Mouse (Mus musculus) limb, embryonic 12.5 days (tissue): Measurements from ENCODE around the gene Foxo3. TPM values are rescaled to one million over a fixed set of nuclear protein-coding genes. Genes with fewer than 3 reads are reported as not detected.

Experiments
- ATAC-seq: fragments of 200-750 bp; cut with Nextera tagmentation; 2 replicates; pipeline ENCODE4 v1.8.0; 2017; ENCODE audit warnings: low read depth, moderate TSS enrichment; ENCODE audit not compliant: insufficient number of reproducible peaks, insufficient read depth, low FRiP score, low TSS enrichment
- H3K27ac ChIP-seq: fragments of 300-500 bp; sonication (generic); 2 replicates; pipeline ENCODE4 v1.5.1; 2016; ENCODE audit warnings: mild to moderate bottlenecking, moderate library complexity
- H3K27me3 ChIP-seq: fragments of 300-500 bp; sonication (generic); 2 replicates; pipeline ENCODE4 v1.6.1; 2016; ENCODE audit warnings: mild to moderate bottlenecking, moderate library complexity
- H3K36me3 ChIP-seq: fragments of 300-500 bp; sonication (generic); 2 replicates; pipeline ENCODE4 v1.6.1; 2016; ENCODE audit warnings: mild to moderate bottlenecking, moderate library complexity
- H3K4me1 ChIP-seq: fragments of 300-500 bp; sonication (generic); replicated peaks from 2 replicates; pipeline ENCODE4 v1.6.1; 2016
- H3K4me2 ChIP-seq: fragments of 300-500 bp; sonication (generic); 2 replicates; pipeline ENCODE4 v1.6.1; 2016; ENCODE audit warnings: mild to moderate bottlenecking, moderate library complexity
- H3K4me3 ChIP-seq: fragments of 300-500 bp; sonication (generic); replicated peaks from 2 replicates; pipeline ENCODE4 v1.5.1; 2016; ENCODE audit warnings: mild to moderate bottlenecking
- H3K9ac ChIP-seq: fragments of 300-500 bp; sonication (generic); replicated peaks from 2 replicates; pipeline ENCODE4 v1.6.1; 2016; ENCODE audit warnings: mild to moderate bottlenecking, moderate library complexity
- H3K9me3 ChIP-seq: fragments of 300-500 bp; sonication (generic); 2 replicates; pipeline ENCODE4 v1.6.1; 2016; ENCODE audit warnings: mild to moderate bottlenecking, moderate library complexity
- WGBS: fragments of 180-500 bp; shearing (Covaris S2); methylation state at CpG from one replicate; pipeline ENCODE4 v1.1.7; 2016; 5-methylcytosine and 5-hydroxymethylcytosine counted together
- polyA plus RNA-seq: library from polyadenylated mRNA; unstranded; fragments of >200 nt; fragmentation: Nextera tagmentation; extraction: Ambion mirVana; gene quantifications from 2 replicates; pipeline ENCODE4 v1.2.1, GENCODE M21; 2016

The Foxo3 gene
- polyA plus RNA-seq, 1 experiment from 2014 or later = 6.3 TPM

DNA sequence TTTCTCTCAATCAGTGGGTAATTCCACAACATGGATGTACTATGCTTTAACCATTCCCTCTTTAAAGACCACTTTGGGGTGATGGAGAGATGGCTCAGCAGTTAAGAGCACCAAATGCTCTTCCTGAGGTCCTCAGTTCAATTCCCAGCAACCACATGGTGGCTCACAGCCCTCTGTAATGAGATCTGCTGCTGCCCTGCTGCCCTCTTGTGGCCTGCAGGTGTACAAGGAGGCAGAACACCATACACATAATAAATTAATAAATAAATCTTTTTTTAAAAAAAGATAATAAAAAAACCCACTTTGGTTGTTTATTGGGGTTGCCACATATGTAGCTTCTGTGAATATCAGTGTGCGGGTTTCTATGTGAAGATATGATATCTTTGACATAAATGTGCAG lies 21.4 kb upstream of the Foxo3 start:
- H3K9me3 ChIP-seq = no peaks in the 10 kb centered on the region
- WGBS = 84% methylated on average over 1 of the region's 1 CpGs
- no peak overlapping the region for H3K27ac ChIP-seq
- peaks cover 4% of the 10 kb centered on the region for H3K4me1 ChIP-seq
- no peaks in the 10 kb centered on the region for H3K27me3 ChIP-seq
- no peak overlapping the region for H3K4me2 ChIP-seq
- H3K9ac ChIP-seq = no peak overlapping the region
- no peak overlapping the region for H3K4me3 ChIP-seq
- H3K36me3 ChIP-seq = no peaks in the 10 kb centered on the region
- no peak for ATAC-seq

DNA sequence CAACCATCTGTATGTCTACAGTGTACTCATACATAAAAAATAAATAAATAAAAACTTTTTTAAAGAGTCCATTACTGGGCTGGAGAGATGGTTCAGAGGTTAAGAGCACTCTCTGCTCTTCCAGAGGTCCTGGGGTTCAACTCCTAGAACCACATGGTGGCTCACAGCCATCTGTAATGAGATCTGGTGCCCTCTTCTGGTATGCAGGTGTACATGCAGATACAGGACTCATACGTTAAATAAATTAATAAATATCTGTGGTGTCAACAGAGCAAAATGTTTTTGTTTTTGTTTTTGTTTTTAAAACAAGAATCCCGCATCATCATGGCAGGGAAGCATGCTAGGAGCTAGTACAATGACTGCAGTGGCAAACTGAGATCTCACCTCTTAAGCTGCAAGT lies 20.6 kb upstream of the Foxo3 start:
- no peaks in the 10 kb centered on the region for H3K27me3 ChIP-seq
- H3K9ac ChIP-seq = no peak overlapping the region
- peaks cover 4% of the 10 kb centered on the region for H3K4me1 ChIP-seq
- no peak overlapping the region for H3K4me3 ChIP-seq
- no peaks in the 10 kb centered on the region for H3K36me3 ChIP-seq
- no peak overlapping the region for H3K27ac ChIP-seq
- no peak overlapping the region for H3K4me2 ChIP-seq
- 84% methylated on average over 2 of the region's 2 CpGs for WGBS
- no peak for ATAC-seq
- H3K9me3 ChIP-seq = no peaks in the 10 kb centered on the region

DNA sequence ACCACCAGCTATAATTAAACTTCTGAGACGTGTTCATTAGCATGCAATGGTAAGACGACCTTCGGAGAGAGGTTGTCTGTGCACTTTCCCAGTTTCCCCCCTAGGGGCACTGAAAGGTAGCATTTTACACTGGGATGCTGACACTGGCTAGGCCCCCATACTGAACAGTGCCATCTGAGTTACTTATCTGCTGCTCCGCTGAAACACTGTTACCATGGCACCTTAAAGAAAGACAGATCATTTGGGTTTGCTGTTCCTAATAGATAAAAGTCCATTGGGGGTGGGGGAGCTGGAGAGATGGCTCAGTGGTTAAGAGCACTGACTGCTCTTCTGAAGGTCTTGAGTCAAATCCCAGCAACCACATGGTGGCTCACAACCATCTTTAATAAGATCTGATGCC lies 20.0 kb upstream of the Foxo3 start:
- Histone ChIP-seq H3K27ac (no peak overlapping the region), H3K4me1 (peaks cover 4% of the 10 kb centered on the region), H3K9ac (no peak overlapping the region), H3K4me2 (no peak overlapping the region), H3K4me3 (no peak overlapping the region), H3K9me3 (no peaks in the 10 kb centered on the region), H3K36me3 (no peaks in the 10 kb centered on the region), H3K27me3 (no peaks in the 10 kb centered on the region)
- no peak for ATAC-seq
- 49% methylated on average over 4 of the region's 4 CpGs for WGBS

GRCm38 (mm10) chr10:42295028-42295427 lies 18.5 kb upstream of the Foxo3 start:
- Histone ChIP-seq H3K4me1 (peaks cover 1% of the 10 kb centered on the region), H3K27me3 (no peaks in the 10 kb centered on the region), H3K36me3 (no peaks in the 10 kb centered on the region), H3K27ac (no peak overlapping the region), H3K9ac (no peak overlapping the region), H3K9me3 (no peaks in the 10 kb centered on the region), H3K4me2 (no peak overlapping the region), H3K4me3 (no peak overlapping the region)
- WGBS = 3% methylated on average over 1 of the region's 1 CpGs
- no peak for ATAC-seq

DNA sequence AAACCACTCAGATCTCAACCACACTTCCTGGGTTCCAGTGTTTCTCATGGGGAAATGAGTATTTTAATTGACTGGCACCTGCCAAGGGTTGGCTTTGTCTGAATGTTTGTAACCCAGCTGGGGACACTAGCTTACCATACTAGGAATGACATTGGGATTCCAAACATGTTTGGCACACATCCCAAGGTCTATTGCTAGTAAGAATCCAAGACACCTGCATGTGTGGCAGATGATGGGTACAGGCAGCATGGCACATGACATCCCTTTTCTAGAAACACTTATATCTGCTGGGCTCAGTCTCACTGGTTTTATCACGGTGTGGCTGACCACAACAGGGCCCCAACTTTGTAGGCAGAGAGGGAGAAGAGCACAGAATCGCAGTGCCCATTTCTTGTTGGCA lies 17.8 kb upstream of the Foxo3 start:
- Histone ChIP-seq H3K27ac (no peak overlapping the region), H3K9ac (no peak overlapping the region), H3K9me3 (no peaks in the 10 kb centered on the region), H3K4me2 (no peak overlapping the region), H3K4me3 (no peak overlapping the region), H3K27me3 (no peaks in the 10 kb centered on the region), H3K36me3 (no peaks in the 10 kb centered on the region), H3K4me1 (no peaks in the 10 kb centered on the region)
- ATAC-seq = no peak
- 64% methylated on average over 2 of the region's 2 CpGs for WGBS

- Histone ChIP-seq H3K9ac (no peak overlapping the region), H3K4me1 (no peaks in the 10 kb centered on the region), H3K4me3 (no peak overlapping the region), H3K36me3 (no peaks in the 10 kb centered on the region), H3K4me2 (no peak overlapping the region), H3K27ac (no peak overlapping the region), H3K9me3 (no peaks in the 10 kb centered on the region), H3K27me3 (no peaks in the 10 kb centered on the region)
- ATAC-seq = no peak
- 74% methylated on average over 4 of the region's 4 CpGs for WGBS
Measured at GRCm38 (mm10) chr10:42293877-42294276, 17.3 kb upstream of the Foxo3 start.

DNA sequence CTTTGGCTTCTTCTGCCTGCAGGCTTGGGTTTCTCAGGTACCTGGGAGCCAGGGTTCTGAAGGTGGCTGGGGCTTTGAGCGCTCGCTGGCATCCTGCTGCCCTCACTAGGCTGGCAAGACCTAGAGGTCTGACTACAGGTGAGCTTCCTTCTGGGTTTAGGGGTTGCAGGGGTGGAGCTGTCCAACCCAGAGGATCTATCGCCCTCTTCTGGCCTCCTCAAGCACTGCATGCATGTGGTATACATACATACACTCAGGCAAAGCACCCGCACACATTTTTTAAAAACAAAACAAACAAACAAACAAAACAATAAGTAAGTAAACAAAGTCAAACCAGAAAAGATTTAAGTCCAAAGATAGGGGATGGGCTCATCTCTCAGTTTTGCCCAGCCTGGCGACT lies 14.8 kb upstream of the Foxo3 start:
- 66% methylated on average over 5 of the region's 5 CpGs for WGBS
- Histone ChIP-seq H3K9me3 (peaks cover 4% of the 10 kb centered on the region), H3K9ac (no peak overlapping the region), H3K4me2 (no peak overlapping the region), H3K27ac (no peak overlapping the region), H3K4me3 (no peak overlapping the region), H3K36me3 (no peaks in the 10 kb centered on the region), H3K4me1 (no peaks in the 10 kb centered on the region), H3K27me3 (no peaks in the 10 kb centered on the region)
- ATAC-seq = peak; percentile 56; the same call in 1 of the 2 replicates

GRCm38 (mm10) chr10:42287666-42288065 lies 11.1 kb upstream of the Foxo3 start:
- no peak overlapping the region for H3K9ac ChIP-seq
- no peak overlapping the region for H3K4me3 ChIP-seq
- no peaks in the 10 kb centered on the region for H3K4me1 ChIP-seq
- no peak for ATAC-seq
- peaks cover 19% of the 10 kb centered on the region for H3K9me3 ChIP-seq
- WGBS = 81% methylated on average over 1 of the region's 1 CpGs
- H3K4me2 ChIP-seq = no peak overlapping the region
- no peak overlapping the region for H3K27ac ChIP-seq
- H3K27me3 ChIP-seq = no peaks in the 10 kb centered on the region
- no peaks in the 10 kb centered on the region for H3K36me3 ChIP-seq

GRCm38 (mm10) chr10:42278307-42278850 lies 1.8 kb upstream of the Foxo3 start:
- WGBS = 1% methylated on average over 38 of the region's 38 CpGs
- Histone ChIP-seq H3K4me3 (peak overlapping the region; percentile 82), H3K27ac (peak overlapping the region; percentile 97), H3K27me3 (peaks cover 18% of the 10 kb centered on the region), H3K4me1 (peaks cover 26% of the 10 kb centered on the region), H3K9me3 (no peaks in the 10 kb centered on the region), H3K4me2 (peak overlapping the region; percentile 96), H3K9ac (peak overlapping the region; percentile 67), H3K36me3 (no peaks in the 10 kb centered on the region)
- peak; percentile 8 for ATAC-seq

DNA sequence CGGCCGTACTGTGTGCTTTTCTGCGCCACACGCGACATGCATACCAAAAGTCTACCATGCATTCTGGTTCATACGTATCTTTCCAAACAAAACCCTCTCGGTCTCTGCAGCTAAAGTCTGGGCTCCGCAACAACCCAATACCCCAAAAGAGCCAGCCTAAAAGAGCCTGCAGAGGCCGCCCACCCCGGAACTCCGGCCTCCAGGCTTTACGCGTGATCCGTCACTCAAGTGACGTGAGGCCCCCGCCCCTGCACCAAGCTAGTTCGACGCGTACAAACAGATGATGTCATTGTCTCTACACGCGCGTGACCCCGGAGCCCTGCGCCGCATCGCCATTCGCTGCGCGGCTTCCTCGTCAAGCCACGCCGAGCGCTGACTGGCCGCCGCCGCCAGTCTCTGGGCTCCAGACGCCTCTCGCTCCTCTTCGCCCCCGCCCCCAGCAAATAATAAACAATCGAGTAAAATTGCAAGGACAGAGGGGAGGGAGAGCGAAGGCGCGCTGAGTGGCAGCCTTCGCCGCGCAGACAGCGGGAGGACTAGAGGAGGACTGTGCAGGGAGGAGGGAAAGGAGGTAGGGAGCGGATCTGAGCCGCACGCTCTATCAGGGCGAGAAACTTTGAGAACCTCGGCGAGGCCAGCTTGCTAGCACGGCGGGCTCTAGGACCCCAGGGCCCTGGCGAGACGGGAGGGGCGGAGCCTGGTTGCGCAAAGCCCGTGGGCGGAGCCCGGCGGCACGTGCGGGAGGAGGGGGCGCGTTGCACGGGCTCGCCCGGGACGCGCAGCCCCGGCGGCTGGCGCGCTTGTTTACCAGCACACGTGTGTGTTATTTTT lies 1.1 kb upstream of the Foxo3 start:
- peak; percentile 91 for ATAC-seq
- Histone ChIP-seq H3K4me1 (peaks cover 27% of the 10 kb centered on the region), H3K4me3 (peak overlapping the region; percentile 82), H3K4me2 (peak overlapping the region; percentile 96), H3K27ac (peak overlapping the region; percentile 97), H3K27me3 (peaks cover 20% of the 10 kb centered on the region), H3K36me3 (no peaks in the 10 kb centered on the region), H3K9me3 (no peaks in the 10 kb centered on the region), H3K9ac (peak overlapping the region; percentile 81)
- WGBS = under 1% methylated on average over 76 of the region's 78 CpGs

DNA sequence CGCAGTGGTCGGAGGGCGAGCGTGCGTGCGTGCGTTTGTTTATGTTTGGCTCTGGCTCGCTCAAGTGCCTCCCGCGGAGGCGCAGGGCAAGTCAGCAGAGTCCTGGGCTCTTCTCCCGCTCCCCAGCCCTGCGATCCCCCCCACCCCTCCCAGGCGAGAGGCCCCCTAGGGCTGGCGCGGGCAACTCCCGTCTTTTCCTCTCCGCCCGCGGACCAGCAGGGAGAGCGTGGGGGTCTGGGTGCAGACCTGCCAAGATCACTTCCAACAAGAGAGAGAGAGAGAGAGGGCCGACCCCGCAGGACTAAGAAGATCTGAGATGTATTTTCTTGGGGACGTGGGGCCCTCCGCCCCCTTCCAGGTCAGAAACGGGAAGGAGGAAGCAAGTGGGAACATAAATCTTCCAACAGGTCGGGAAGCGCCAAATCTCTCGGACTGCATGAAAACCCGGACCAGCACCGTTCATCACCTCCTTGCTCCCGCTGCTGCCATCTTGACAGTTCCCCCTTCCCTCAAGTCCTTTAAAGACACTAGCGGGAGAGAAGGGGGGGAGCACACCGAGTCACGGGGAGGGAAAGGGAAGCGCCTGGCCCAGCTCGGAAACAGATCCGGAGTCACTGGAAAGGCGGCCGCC lies 569 bp downstream of the Foxo3 start:
- no peak for ATAC-seq
- peaks cover 20% of the 10 kb centered on the region for H3K27me3 ChIP-seq
- H3K4me1 ChIP-seq = peaks cover 43% of the 10 kb centered on the region
- no peaks in the 10 kb centered on the region for H3K36me3 ChIP-seq
- under 1% methylated on average over 37 of the region's 40 CpGs for WGBS
- H3K4me3 ChIP-seq = peak overlapping the region; percentile 82
- H3K4me2 ChIP-seq = peak overlapping the region; percentile 96
- H3K27ac ChIP-seq = peak overlapping the region; percentile 97
- peak overlapping the region; percentile 81 for H3K9ac ChIP-seq
- H3K9me3 ChIP-seq = no peaks in the 10 kb centered on the region
